Mouse (Mus musculus) erythroblast, embryonic 14.5 days (primary cell): ENCODE results near the gene Mss51. TPM values are rescaled to one million over a fixed set of nuclear protein-coding genes. Genes with fewer than 3 reads are reported as not detected.
A peak's percentile ranks its signal among the peaks of the same experiment; 100 is the strongest.

Source experiments
- H3K27me3 ChIP-seq: 2 replicates; pipeline ENCODE4 v1.6.1; 2012; ENCODE audit warnings: inconsistent platforms; ENCODE audit not compliant: control insufficient read depth
- H3K36me3 ChIP-seq: 2 replicates; pipeline ENCODE4 v1.6.1; 2012; ENCODE audit warnings: mild to moderate bottlenecking, inconsistent platforms; ENCODE audit not compliant: control insufficient read depth
- H3K4me1 ChIP-seq: 2 replicates; pipeline ENCODE4 v1.6.1; 2012; ENCODE audit warnings: inconsistent platforms; ENCODE audit not compliant: control insufficient read depth
- H3K4me3 ChIP-seq: replicated peaks from 2 replicates; pipeline ENCODE3; 2012; ENCODE audit warnings: moderate library complexity, mild to moderate bottlenecking, inconsistent platforms
- H3K9me3 ChIP-seq: 2 replicates; pipeline ENCODE4 v1.6.1; 2012; ENCODE audit warnings: low read length, inconsistent platforms, mixed read lengths; ENCODE audit not compliant: control insufficient read depth
- GATA1 ChIP-seq: IDR thresholded peaks from 2 replicates; pipeline ENCODE4 v1.6.1; 2012; ENCODE audit warnings: low read length, inconsistent platforms, mixed read lengths
- TAL1 ChIP-seq: IDR thresholded peaks from 3 replicates; pipeline ENCODE4 v1.6.1; 2012; ENCODE audit warnings: low read length, inconsistent platforms, mixed read lengths
- polyA plus RNA-seq: library from polyadenylated mRNA; stranded (reverse); fragments of >175 nt; gene quantifications from 2 replicates; pipeline ENCODE4 v1.2.3, GENCODE M21; 2012

The Mss51 gene
- polyA plus RNA-seq, 1 experiment, result 0.05 TPM

- H3K36me3 ChIP-seq, result peaks cover 61% of the 10 kb centered on the region
- TF ChIP-seq TAL1, result no peak
- no peak for TF ChIP-seq GATA1
- no peaks in the 10 kb centered on the region for H3K27me3 ChIP-seq
- H3K4me3 ChIP-seq, result no peak overlapping the region
- no peaks in the 10 kb centered on the region for H3K9me3 ChIP-seq
- peaks cover 12% of the 10 kb centered on the region for H3K4me1 ChIP-seq
Observed at GRCm38 (mm10) chr14:20486031-20486430, 10.7 kb downstream of the Mss51 start.

- H3K27me3 ChIP-seq, result no peaks in the 10 kb centered on the region
- H3K9me3 ChIP-seq, result no peaks in the 10 kb centered on the region
- no peak overlapping the region for H3K4me3 ChIP-seq
- peaks cover 42% of the 10 kb centered on the region for H3K36me3 ChIP-seq
- TF ChIP-seq GATA1 (no peak), TAL1 (no peak)
- peaks cover 48% of the 10 kb centered on the region for H3K4me1 ChIP-seq
Observed at GRCm38 (mm10) chr14:20482051-20482751, 14.5 kb downstream of the Mss51 start.

- H3K36me3 ChIP-seq, result peaks cover 44% of the 10 kb centered on the region
- peak overlapping the region; percentile 28 for H3K4me3 ChIP-seq
- no peaks in the 10 kb centered on the region for H3K9me3 ChIP-seq
- H3K27me3 ChIP-seq, result no peaks in the 10 kb centered on the region
- TF ChIP-seq GATA1 (no peak), TAL1 (no peak)
- H3K4me1 ChIP-seq, result peaks cover 57% of the 10 kb centered on the region
Observed at GRCm38 (mm10) chr14:20481211-20481610, 15.5 kb downstream of the Mss51 start.

GRCm38 (mm10) chr14:20480195-20480579, 16.5 kb downstream of the Mss51 start:
- Histone ChIP-seq H3K4me3 (peak overlapping the region; percentile 83), H3K36me3 (peaks cover 47% of the 10 kb centered on the region), H3K9me3 (no peaks in the 10 kb centered on the region), H3K27me3 (no peaks in the 10 kb centered on the region), H3K4me1 (peaks cover 62% of the 10 kb centered on the region)
- TF ChIP-seq GATA1 (no peak), TAL1 (no peak)

GRCm38 (mm10) chr14:20479291-20480194, 17.2 kb downstream of the Mss51 start, which contains the start of gene Anxa7:
Gene Anxa7 (minus strand): TSS chr14:20480133.
- Histone ChIP-seq H3K9me3 (no peaks in the 10 kb centered on the region), H3K36me3 (peaks cover 43% of the 10 kb centered on the region), H3K27me3 (no peaks in the 10 kb centered on the region), H3K4me3 (peak within 1 kb of the TSS; percentile 83), H3K4me1 (peaks cover 62% of the 10 kb centered on the region)
- TF ChIP-seq TAL1 (no peak), GATA1 (no peak)

- Histone ChIP-seq H3K4me1 (peaks cover 62% of the 10 kb centered on the region), H3K27me3 (no peaks in the 10 kb centered on the region), H3K4me3 (peak overlapping the region; percentile 83), H3K36me3 (peaks cover 42% of the 10 kb centered on the region), H3K9me3 (no peaks in the 10 kb centered on the region)
- TF ChIP-seq GATA1 (no peak), TAL1 (no peak)
Observed at GRCm38 (mm10) chr14:20478801-20479200, 17.9 kb downstream of the Mss51 start.

- peaks cover 62% of the 10 kb centered on the region for H3K4me1 ChIP-seq
- no peak for TF ChIP-seq TAL1
- TF ChIP-seq GATA1, result no peak
- H3K4me3 ChIP-seq, result peak overlapping the region; percentile 83
- peaks cover 42% of the 10 kb centered on the region for H3K36me3 ChIP-seq
- no peaks in the 10 kb centered on the region for H3K27me3 ChIP-seq
- no peaks in the 10 kb centered on the region for H3K9me3 ChIP-seq
Observed at GRCm38 (mm10) chr14:20478385-20478784, 18.3 kb downstream of the Mss51 start.

GRCm38 (mm10) chr14:20477261-20478025, 19.3 kb downstream of the Mss51 start:
- peak overlapping the region; percentile 83 for H3K4me3 ChIP-seq
- peaks cover 44% of the 10 kb centered on the region for H3K36me3 ChIP-seq
- H3K27me3 ChIP-seq, result no peaks in the 10 kb centered on the region
- peaks cover 62% of the 10 kb centered on the region for H3K4me1 ChIP-seq
- TF ChIP-seq GATA1 (no peak), TAL1 (no peak)
- no peaks in the 10 kb centered on the region for H3K9me3 ChIP-seq
